Mouse (Mus musculus) embryonic facial prominence, embryonic 11.5 days (tissue): Measurements from ENCODE around the gene Itgb5. TPM values are rescaled to one million over a fixed set of nuclear protein-coding genes. Genes with fewer than 3 reads are reported as not detected.

Experiments used
- ATAC-seq: fragments of 200-750 bp; cut with Nextera tagmentation; replicated peaks from 2 replicates; pipeline ENCODE4 v1.8.0; 2017; ENCODE audit warnings: low read depth; ENCODE audit not compliant: insufficient number of reproducible peaks, low FRiP score, low TSS enrichment
- DNase-seq: peaks from one replicate; pipeline ENCODE4 v3.0.0-alpha.2; 2015; ENCODE audit warnings: low spot score
- H3K27ac ChIP-seq: fragments of 300-500 bp; sonication (generic); replicated peaks from 2 replicates; pipeline ENCODE4 v1.5.1; 2014; ENCODE audit warnings: mild to moderate bottlenecking, low read depth, low read length, control low read depth
- H3K27me3 ChIP-seq: fragments of 300-500 bp; sonication (generic); 2 replicates; pipeline ENCODE4 v1.6.1; 2014; ENCODE audit warnings: mild to moderate bottlenecking, low read length, moderate library complexity, mixed read lengths; ENCODE audit not compliant: control insufficient read depth, insufficient read depth
- H3K36me3 ChIP-seq: fragments of 300-500 bp; sonication (generic); replicated peaks from 2 replicates; pipeline ENCODE4 v1.6.1; 2014; ENCODE audit warnings: low read depth, mild to moderate bottlenecking, low read length, moderate library complexity, mixed read lengths; ENCODE audit not compliant: control insufficient read depth, insufficient read depth
- H3K4me1 ChIP-seq: fragments of 300-500 bp; sonication (generic); 2 replicates; pipeline ENCODE4 v1.6.1; 2014; ENCODE audit warnings: low read length, mixed read lengths; ENCODE audit not compliant: control insufficient read depth, insufficient read depth
- H3K4me2 ChIP-seq: fragments of 300-500 bp; sonication (generic); 2 replicates; pipeline ENCODE4 v1.6.1; 2014; ENCODE audit warnings: low read depth, mild to moderate bottlenecking, control low read depth, low read length, moderate library complexity
- H3K4me3 ChIP-seq: fragments of 300-500 bp; sonication (generic); 2 replicates; pipeline ENCODE4 v1.5.1; 2014; ENCODE audit warnings: low read depth, low read length, control low read depth
- H3K9ac ChIP-seq: fragments of 300-500 bp; sonication (generic); replicated peaks from 2 replicates; pipeline ENCODE4 v1.6.1; 2014; ENCODE audit warnings: mild to moderate bottlenecking, control low read depth, low read length
- H3K9me3 ChIP-seq: fragments of 300-500 bp; sonication (generic); replicated peaks from 2 replicates; pipeline ENCODE4 v1.6.1; 2016; ENCODE audit warnings: mild to moderate bottlenecking, low read length, inconsistent platforms, mixed read lengths; ENCODE audit not compliant: control insufficient read depth
- WGBS: fragments of 180-500 bp; shearing (Covaris S2); extraction: QIAGEN DNeasy Blood & Tissue Kit; methylation state at CpG from one replicate; pipeline ENCODE4 v1.1.7; 2014; 5-methylcytosine and 5-hydroxymethylcytosine counted together
- polyA plus RNA-seq: library from polyadenylated mRNA; unstranded; fragments of >200 nt; fragmentation: Nextera tagmentation; extraction: Ambion mirVana; gene quantifications from 2 replicates; pipeline ENCODE4 v1.2.1, GENCODE M21; 2014

The Itgb5 gene
- polyA plus RNA-seq, 1 experiment from 2014 or later, result 80.3 TPM

GRCm38 (mm10) chr16:33836676-33837075 lies 7.2 kb downstream of the Itgb5 start:
- Histone ChIP-seq H3K27me3 (no peaks in the 10 kb centered on the region), H3K4me2 (no peak overlapping the region), H3K27ac (no peak overlapping the region), H3K4me1 (peaks cover 8% of the 10 kb centered on the region; the same call in 1 of the 2 replicates), H3K4me3 (no peak overlapping the region), H3K9me3 (no peaks in the 10 kb centered on the region), H3K36me3 (no peaks in the 10 kb centered on the region), H3K9ac (no peak overlapping the region)
- DNase-seq, result no peak
- no peak for ATAC-seq
- 85% methylated on average over 3 of the region's 3 CpGs for WGBS

- ATAC-seq (no peak), DNase-seq (no peak)
- 69% methylated on average over 3 of the region's 3 CpGs for WGBS
- Histone ChIP-seq H3K4me1 (peaks cover 8% of the 10 kb centered on the region; the same call in 1 of the 2 replicates), H3K27ac (no peak overlapping the region), H3K9ac (no peak overlapping the region), H3K4me2 (no peak overlapping the region), H3K27me3 (no peaks in the 10 kb centered on the region), H3K9me3 (no peaks in the 10 kb centered on the region), H3K36me3 (no peaks in the 10 kb centered on the region), H3K4me3 (no peak overlapping the region)
Observed at GRCm38 (mm10) chr16:33837191-33837590, 7.7 kb downstream of the Itgb5 start.

- Histone ChIP-seq H3K27ac (no peak overlapping the region), H3K4me1 (no peaks in the 10 kb centered on the region), H3K9me3 (no peaks in the 10 kb centered on the region), H3K9ac (no peak overlapping the region), H3K4me2 (no peak overlapping the region), H3K36me3 (no peaks in the 10 kb centered on the region), H3K4me3 (no peak overlapping the region), H3K27me3 (no peaks in the 10 kb centered on the region)
- no peak for ATAC-seq
- no peak for DNase-seq
- 62% methylated on average over 6 of the region's 6 CpGs for WGBS
Observed at GRCm38 (mm10) chr16:33840616-33841015, 11.2 kb downstream of the Itgb5 start.

- 59% methylated on average over 12 of the region's 12 CpGs for WGBS
- Histone ChIP-seq H3K4me3 (no peak overlapping the region), H3K9ac (no peak overlapping the region), H3K9me3 (no peaks in the 10 kb centered on the region), H3K4me1 (no peaks in the 10 kb centered on the region), H3K27me3 (no peaks in the 10 kb centered on the region), H3K4me2 (no peak overlapping the region), H3K27ac (no peak overlapping the region), H3K36me3 (no peaks in the 10 kb centered on the region)
- DNase-seq (no peak), ATAC-seq (no peak)
Observed at GRCm38 (mm10) chr16:33842081-33842880, 12.8 kb downstream of the Itgb5 start.

- no peaks in the 10 kb centered on the region for H3K36me3 ChIP-seq
- H3K27me3 ChIP-seq, result no peaks in the 10 kb centered on the region
- no peaks in the 10 kb centered on the region for H3K4me1 ChIP-seq
- H3K4me2 ChIP-seq, result no peak overlapping the region
- ATAC-seq, result no peak
- H3K9me3 ChIP-seq, result no peaks in the 10 kb centered on the region
- 46% methylated on average over 4 of the region's 4 CpGs for WGBS
- H3K9ac ChIP-seq, result no peak overlapping the region
- H3K4me3 ChIP-seq, result no peak overlapping the region
- H3K27ac ChIP-seq, result no peak overlapping the region
- DNase-seq, result no peak
Observed at GRCm38 (mm10) chr16:33844150-33844611, 14.7 kb downstream of the Itgb5 start.

GRCm38 (mm10) chr16:33844866-33845265 lies 15.4 kb downstream of the Itgb5 start:
- Histone ChIP-seq H3K9me3 (no peaks in the 10 kb centered on the region), H3K4me1 (no peaks in the 10 kb centered on the region), H3K27ac (no peak overlapping the region), H3K4me2 (no peak overlapping the region), H3K4me3 (no peak overlapping the region), H3K36me3 (no peaks in the 10 kb centered on the region), H3K9ac (no peak overlapping the region), H3K27me3 (no peaks in the 10 kb centered on the region)
- no peak for ATAC-seq
- DNase-seq, result no peak
- 83% methylated on average over 6 of the region's 6 CpGs for WGBS

GRCm38 (mm10) chr16:33853271-33853670 lies 23.8 kb downstream of the Itgb5 start:
- DNase-seq (no peak), ATAC-seq (no peak)
- Histone ChIP-seq H3K4me3 (no peak overlapping the region), H3K36me3 (no peaks in the 10 kb centered on the region), H3K4me1 (no peaks in the 10 kb centered on the region), H3K27ac (no peak overlapping the region), H3K9me3 (no peaks in the 10 kb centered on the region), H3K4me2 (no peak overlapping the region), H3K9ac (no peak overlapping the region), H3K27me3 (no peaks in the 10 kb centered on the region)

GRCm38 (mm10) chr16:33858766-33859165 lies 29.3 kb downstream of the Itgb5 start:
- Histone ChIP-seq H3K27ac (no peak overlapping the region), H3K4me3 (no peak overlapping the region), H3K4me1 (no peaks in the 10 kb centered on the region), H3K9me3 (no peaks in the 10 kb centered on the region), H3K36me3 (no peaks in the 10 kb centered on the region), H3K27me3 (no peaks in the 10 kb centered on the region), H3K9ac (no peak overlapping the region), H3K4me2 (no peak overlapping the region)
- ATAC-seq (no peak; the same call in 1 of the 2 replicates), DNase-seq (no peak)
- 78% methylated on average over 2 of the region's 2 CpGs for WGBS
